Mouse (Mus musculus) urinary bladder, adult 2 months (tissue): Measurements from ENCODE around the gene Ubac2. TPM values are rescaled to one million over a fixed set of nuclear protein-coding genes. Genes with fewer than 3 reads are reported as not detected.
"Not testable (repeated sequence)": the region's sequence is repeated elsewhere in the genome, so short reads cannot be mapped to it uniquely, and the experiment has no call there.

ENCODE experiments used
- DNase-seq: peaks from one replicate; pipeline ENCODE4 v3.0.0; 2022; ENCODE audit warnings: low spot score
- polyA plus RNA-seq: library from polyadenylated mRNA; depleted of rRNA; stranded (reverse); fragments of >200 nt; gene quantifications from 2 replicates; pipeline ENCODE4 v1.2.3, GENCODE M21; 2012; rRNA removed

The Ubac2 gene
- polyA plus RNA-seq = 32.3 and 33.1 TPM in 2 replicates

DNA sequence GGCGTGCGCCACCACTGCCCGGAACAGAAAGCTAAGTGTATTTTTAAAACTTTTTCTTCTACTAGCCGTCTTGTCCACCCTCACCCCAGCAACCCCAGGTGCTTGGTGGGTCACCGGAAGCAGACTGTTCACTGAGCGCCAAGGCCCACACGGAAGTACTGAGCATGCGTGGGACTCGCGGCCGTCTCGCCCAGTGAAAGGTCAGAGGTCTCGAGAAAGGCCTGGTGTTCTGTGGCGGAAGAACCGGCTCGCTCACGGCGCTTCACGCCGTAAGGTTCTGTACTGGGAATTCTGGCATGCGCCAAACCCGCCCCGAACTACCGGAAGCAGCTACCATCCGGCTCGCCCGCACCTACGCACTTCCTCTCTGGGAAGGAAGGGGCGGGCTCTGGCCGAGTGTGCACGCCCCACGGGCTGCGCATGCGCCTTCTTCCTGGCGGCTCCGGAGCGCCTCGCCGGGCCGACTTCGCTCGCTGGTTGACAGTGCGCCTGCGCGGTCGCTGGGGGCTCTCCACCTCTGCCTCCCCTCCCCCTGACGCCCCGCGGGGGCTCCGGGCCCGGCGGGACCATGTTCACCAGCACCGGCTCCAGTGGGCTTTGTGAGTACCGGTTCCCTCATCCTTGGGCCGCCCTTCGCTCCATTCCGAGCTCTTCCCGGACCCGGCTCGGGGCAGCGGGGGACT lies at the start of gene Ubac2:
TSS of gene Ubac2 (plus strand) at position 445 of the 683 bp plus-strand sequence.
- DNase-seq = peak; percentile 97

DNA sequence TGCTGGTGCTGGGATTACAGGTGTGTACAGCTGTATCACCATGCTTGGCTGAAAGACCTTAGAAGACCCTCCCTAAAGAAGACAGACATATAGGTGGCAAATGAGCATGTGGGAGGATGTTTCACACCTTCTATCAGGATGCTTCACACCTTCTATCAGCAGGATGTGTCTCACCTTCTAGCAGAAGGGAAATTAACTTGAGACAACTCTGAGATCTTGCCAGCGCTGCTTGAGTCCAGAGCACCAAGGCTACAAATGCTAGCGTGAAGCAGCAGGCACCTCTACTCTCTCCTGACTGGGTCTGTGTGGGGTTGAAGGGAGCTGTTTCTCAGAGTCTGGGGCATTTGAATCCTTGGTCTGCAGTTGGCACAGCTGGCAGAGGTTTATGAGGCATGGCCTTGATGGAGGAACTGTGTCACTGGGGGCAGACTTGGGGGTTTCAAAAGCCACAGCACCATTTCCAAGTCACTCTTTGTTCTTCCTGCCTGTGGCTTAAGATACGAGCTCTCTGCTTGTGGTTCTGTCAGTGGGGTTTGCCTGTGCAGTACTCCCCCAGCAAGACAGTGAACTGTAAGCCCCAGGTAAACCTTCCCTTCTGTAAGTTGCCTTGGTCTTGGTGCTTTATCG lies 48.5 kb upstream of the Ubac2 start:
- no peak for DNase-seq

DNA sequence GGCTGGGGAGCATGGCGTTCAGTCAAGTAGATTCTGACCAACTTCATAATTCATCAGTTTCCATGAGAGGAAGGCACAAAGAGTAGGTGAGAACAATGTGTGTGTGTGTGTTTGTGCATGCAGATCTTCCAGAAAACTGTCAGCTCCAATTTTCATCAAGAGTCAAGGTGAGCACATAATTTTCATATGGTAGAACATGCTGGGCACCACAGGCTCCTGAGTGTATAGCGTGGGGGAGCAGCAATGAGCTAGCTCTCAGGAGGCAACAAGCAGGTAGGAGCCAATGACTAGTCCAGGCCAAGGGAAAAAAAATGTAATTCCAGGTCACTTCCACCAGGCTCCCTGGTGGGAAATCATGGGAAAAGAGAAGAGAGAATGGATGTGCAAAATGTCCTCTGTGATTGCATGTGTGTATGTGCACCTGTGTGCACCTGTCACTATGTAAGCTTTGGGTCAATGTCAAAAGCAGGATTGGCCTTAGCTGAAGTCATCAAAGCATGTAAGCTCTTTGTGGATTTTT lies 45.4 kb upstream of the Ubac2 start:
- no peak for DNase-seq

- no peak for DNase-seq
Observed at GRCm38 (mm10) chr14:121838161-121838560, 40.3 kb upstream of the Ubac2 start.

- DNase-seq = no peak
Observed at GRCm38 (mm10) chr14:121840217-121840616, 38.2 kb upstream of the Ubac2 start.

- no peak for DNase-seq
Observed at GRCm38 (mm10) chr14:121844486-121844885, 33.9 kb upstream of the Ubac2 start.

GRCm38 (mm10) chr14:121851231-121851630 lies 27.2 kb upstream of the Ubac2 start:
- no peak for DNase-seq

DNA sequence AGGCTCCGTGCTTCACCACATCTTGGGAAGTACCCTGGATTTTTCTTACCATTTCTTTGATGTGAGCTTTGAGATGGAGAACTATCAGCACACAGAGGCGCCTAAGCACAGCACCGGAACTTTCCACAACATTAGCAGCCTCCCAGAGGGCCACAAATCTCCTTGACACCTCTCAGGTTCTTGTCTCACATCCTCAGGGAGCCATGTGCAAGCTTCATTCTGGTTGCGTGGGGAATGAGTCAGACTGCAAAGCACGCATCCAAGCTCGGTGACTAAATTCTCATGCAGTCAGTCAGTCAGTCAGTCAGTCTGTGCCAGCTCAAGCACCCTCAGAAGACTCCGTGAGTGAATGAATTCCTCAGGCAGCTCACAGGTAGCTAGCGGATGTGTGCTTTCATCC lies 25.9 kb upstream of the Ubac2 start:
- no peak for DNase-seq

- not testable (repeated sequence) for DNase-seq
Observed at GRCm38 (mm10) chr14:121865162-121865561, 13.3 kb upstream of the Ubac2 start.

GRCm38 (mm10) chr14:121866574-121866973 lies 11.8 kb upstream of the Ubac2 start:
- no peak for DNase-seq

DNA sequence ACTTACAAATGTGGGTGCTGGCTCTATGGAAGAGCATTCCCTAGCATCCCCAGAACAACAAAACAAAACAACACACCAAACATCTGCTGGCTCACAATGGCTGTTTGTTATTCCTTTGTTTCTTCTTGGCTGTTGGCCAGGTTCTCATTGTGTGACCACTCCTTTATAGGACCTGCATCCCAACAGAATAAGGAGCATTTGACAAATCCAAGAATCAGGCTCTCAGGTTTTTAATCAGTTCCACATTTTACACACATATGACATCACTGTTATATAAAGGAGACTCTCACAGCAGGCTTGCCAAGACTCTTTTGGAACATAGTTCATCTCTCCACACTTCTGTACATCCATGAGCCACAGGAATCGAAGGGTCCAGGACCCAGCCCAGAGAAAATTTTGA lies 9.3 kb upstream of the Ubac2 start:
- no peak for DNase-seq

DNA sequence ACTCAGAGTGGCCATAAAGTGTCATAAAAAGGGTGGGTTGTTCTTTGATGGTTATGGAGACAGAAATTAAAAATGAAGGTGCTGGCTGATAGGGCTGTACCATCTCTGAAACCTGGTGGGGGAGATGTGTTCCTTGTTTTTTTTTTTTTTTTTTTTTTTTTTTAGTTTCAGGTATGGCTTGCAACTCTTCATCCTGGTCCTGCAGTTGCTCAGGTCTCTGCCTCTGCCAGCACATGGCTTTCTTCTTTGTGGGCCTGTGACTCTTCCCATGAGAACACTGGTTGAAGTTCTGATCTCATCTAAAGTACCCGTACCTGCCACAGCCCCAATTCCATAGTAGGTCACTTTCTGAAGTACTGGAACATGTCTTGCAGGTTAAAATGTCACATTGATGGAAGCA lies 5.7 kb upstream of the Ubac2 start:
- no peak for DNase-seq

DNA sequence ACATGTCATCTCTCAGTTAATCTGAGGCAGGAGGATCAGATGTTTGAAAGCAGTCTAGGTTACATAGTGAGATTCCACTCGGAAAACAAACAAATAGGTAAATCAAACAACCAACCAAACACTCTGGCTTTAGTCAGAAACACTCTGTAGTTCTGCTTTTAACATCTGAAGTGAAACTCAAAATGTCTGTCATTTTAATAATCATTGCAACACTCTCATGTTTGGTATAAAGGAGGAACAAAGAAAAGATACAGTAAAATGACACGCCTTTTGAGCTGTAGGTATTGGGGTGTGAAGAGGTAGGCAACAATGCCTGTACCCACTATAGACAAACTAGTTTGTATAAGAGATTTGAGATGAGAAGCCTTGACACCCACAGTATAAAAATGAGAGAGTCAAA lies 5.2 kb upstream of the Ubac2 start:
- no peak for DNase-seq

DNA sequence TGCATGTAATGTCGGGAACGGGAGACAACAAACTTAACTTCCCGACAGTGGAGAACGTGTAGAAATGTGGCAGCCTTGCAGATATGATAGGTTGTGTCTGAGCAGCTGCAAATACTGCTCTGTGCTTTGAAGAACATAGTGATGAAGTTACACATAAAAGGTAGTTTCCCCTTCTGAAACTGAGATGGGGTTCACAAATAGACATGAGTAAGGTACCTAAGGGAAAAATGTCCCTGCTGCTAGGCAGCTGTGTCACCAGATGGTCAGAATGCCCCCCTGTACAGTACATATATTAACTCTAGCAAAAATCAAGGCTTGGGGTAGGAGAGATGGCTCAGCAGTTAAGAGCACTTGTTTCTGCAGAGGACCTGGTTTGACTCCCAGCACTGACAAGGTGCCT lies 4.8 kb upstream of the Ubac2 start:
- DNase-seq = no peak

GRCm38 (mm10) chr14:121876190-121876589 lies 2.2 kb upstream of the Ubac2 start:
- DNase-seq = not testable (repeated sequence)

- no peak for DNase-seq
Observed at GRCm38 (mm10) chr14:121876860-121877259, 1.6 kb upstream of the Ubac2 start.

DNA sequence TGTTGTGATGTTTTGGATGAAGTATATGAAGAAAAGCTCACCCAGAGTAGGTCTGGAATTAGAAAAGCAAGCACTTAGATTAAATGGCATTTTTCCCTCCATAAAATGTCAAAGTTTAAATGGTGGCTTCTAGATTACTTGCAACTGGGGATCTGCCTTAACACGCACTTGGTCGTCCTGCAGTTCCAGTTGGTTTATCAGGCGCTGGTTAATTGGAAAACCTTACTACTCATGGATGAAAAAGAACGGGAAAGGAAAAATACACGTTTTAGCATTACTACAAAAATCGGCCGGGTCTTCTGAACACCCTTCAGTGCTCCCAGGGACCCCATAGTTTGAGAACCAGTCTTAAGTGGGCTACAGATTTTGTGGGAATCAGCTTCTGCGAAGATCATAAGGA lies 780 bp upstream of the Ubac2 start:
- no peak for DNase-seq

DNA sequence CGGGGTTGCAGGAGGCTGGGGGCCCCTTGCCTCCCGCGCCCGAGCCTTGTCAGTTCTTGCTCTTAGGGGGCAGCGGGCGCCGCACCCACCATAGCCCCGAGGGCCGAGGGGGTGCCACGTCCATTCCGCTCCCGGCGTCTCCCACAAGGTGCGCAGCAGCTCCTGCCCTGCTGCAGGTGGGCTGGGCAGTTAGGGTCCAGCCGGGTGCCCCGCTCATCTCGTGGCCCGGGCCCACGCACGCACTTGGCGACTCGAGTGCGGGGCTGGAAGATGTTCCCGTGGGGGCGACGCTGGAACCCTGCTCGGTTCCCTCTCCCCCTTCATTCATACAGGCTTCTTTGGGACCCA lies 413 bp downstream of the Ubac2 start:
- DNase-seq = no peak

GRCm38 (mm10) chr14:121879266-121879840 lies 933 bp downstream of the Ubac2 start:
- DNase-seq = no peak

DNA sequence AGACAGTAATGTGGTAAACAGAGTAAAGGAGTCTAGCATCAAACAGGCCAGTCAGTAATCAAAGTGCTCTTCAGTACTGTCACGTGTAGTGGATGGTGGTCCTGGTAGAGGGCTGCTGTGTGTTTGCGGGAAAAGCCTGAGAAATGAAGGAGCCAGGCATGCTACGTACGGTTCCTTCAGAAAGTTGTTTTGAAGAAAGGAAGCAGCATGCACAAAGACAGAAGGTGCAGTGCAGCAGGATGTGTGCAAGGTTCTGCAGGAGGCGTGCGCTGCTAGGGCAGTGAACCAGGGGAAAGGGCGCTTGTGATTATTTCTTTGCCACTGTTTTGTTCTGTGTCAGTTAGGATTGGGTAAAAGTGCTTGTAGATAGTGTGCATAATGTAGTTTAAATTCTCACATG lies 2.8 kb downstream of the Ubac2 start:
- DNase-seq = no peak

DNA sequence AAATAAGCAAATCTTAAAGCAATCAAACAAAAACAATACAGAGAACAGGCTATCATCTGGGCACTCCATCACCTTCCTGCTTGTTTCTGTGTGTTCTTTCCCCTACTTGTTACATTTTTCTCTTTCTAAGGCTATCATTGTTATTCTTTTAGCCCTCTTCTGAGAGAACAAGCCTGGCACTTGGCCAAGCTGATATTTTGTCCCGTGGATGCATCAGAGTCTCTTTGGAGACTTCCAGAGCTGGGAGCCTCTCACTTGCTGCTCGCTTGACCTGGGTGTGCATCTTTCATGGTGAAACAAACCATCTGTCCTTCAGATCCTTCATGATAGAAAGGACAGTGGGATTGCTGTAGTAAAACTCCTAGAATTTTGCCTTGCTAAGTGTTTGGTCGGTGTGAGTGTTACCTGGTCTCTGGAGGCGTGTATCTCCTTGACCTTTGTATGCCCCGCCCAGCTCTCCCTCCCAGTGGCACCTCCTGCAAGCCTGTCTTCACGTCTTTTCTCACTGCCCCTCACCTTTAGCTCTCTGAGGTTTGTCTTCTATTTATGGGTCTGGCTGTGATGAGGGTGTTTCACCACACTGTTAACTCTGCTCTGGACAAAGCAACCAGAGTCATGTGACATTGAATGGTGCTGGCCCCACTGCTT lies 5.9 kb downstream of the Ubac2 start:
- no peak for DNase-seq

GRCm38 (mm10) chr14:121893747-121894146 lies 15.3 kb downstream of the Ubac2 start:
- no peak for DNase-seq
